Mouse (Mus musculus) lung, postnatal 0 days (tissue): Measurements from ENCODE around the gene Acly.

Experiments used
- CTCF ChIP-seq: IDR thresholded peaks from 2 replicates; pipeline ENCODE4 v1.5.1; 2016; ENCODE audit warnings: antibody characterized with exemption, mild to moderate bottlenecking
- EP300 ChIP-seq: IDR thresholded peaks from 2 replicates; pipeline ENCODE4 v1.6.1; 2016; ENCODE audit warnings: antibody characterized with exemption, mild to moderate bottlenecking, control low read depth

DNA sequence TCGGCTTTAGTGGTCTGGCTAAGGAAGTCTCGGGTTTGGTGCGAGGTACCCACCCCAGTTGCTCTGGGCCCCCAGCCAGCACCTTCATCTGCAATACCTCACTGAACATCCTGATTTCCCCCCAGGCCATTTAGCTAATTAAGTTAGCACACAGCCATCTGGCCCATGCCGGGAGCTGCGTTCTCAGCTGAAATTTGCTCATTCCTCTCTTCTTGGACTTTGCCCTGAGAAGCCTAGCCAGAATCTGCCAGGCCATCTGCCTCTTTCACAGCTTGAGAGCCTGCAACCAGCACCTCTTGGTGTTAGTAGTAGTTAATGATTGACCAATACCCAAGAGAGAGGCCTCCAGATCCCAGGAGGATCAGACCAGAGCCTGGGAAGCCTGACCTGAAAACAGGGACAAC is 9.6 kb downstream of the Acly start:
- TF ChIP-seq CTCF (no peak), EP300 (no peak)
